Mouse (Mus musculus) left cerebral cortex, adult 2 months (tissue): ENCODE measurements around the gene Synm. TPM values are rescaled to one million over a fixed set of nuclear protein-coding genes. Genes with fewer than 3 reads are reported as not detected.

ENCODE experiments used
- DNase-seq, 2 experiments: peaks; one replicate each; pipeline ENCODE4 v3.0.0; 2021 to 2022; ENCODE audit warnings: low spot score in 2 of 2, mixed read lengths in 1 of 2; ENCODE audit errors: extremely low spot score in 1 of 2
- H3K27ac ChIP-seq: fragments of 200-600 bp; 2 replicates; pipeline ENCODE4 v1.8.1; 2022
- H3K4me3 ChIP-seq: fragments of 200-600 bp; 2 replicates; pipeline ENCODE4 v1.8.1; 2022
- CTCF ChIP-seq: fragments of 200-600 bp; IDR thresholded peaks from 2 replicates; pipeline ENCODE4 v1.8.1; 2022; ENCODE audit warnings: antibody characterized with exemption, mild to moderate bottlenecking, moderate library complexity
- intact Hi-C: fragments of 180-260 bp; cut with DNase I; formaldehyde crosslinking; loops from one replicate; pipeline ENCODE4 v1.15.1; 2025
- total RNA-seq, 2 experiments: library from RNA; stranded (reverse); gene quantifications; 2 replicates each; pipeline ENCODE4 v1.2.3; 2021

Gene Synm
- total RNA-seq, 2 experiments from 2014 or later, result 16.0 to 19.2 TPM

- intact Hi-C loops, result no loop called here
- DNase-seq, result no peak
- no peak overlapping the region for H3K4me3 ChIP-seq
- TF ChIP-seq CTCF, result no peak
- H3K27ac ChIP-seq, result no peak overlapping the region
Measured at GRCm38 (mm10) chr7:67776636-67777305, 17.2 kb upstream of the Synm start.

- H3K4me3 ChIP-seq, result no peak overlapping the region
- no peak for TF ChIP-seq CTCF
- no peak overlapping the region for H3K27ac ChIP-seq
- intact Hi-C loops, result no loop called here
- DNase-seq, result no peak
Measured at GRCm38 (mm10) chr7:67775623-67776022, 16.1 kb upstream of the Synm start.

- DNase-seq, result no peak
- intact Hi-C loops, result no loop called here
- H3K27ac ChIP-seq, result no peak overlapping the region
- no peak overlapping the region for H3K4me3 ChIP-seq
- no peak for TF ChIP-seq CTCF
Measured at GRCm38 (mm10) chr7:67772231-67772630, 12.7 kb upstream of the Synm start.

GRCm38 (mm10) chr7:67769487-67769886 lies 9.9 kb upstream of the Synm start:
- intact Hi-C loops, result no loop called here
- no peak for TF ChIP-seq CTCF
- Histone ChIP-seq H3K4me3 (no peak overlapping the region), H3K27ac (no peak overlapping the region)
- DNase-seq, result no peak

- intact Hi-C loops, result no loop called here
- no peak overlapping the region for H3K4me3 ChIP-seq
- no peak overlapping the region for H3K27ac ChIP-seq
- TF ChIP-seq CTCF, result no peak
- no peak for DNase-seq
Measured at GRCm38 (mm10) chr7:67768125-67768524, 8.6 kb upstream of the Synm start.

- intact Hi-C loops, result no loop called here
- no peak for TF ChIP-seq CTCF
- no peak overlapping the region for H3K27ac ChIP-seq
Measured at GRCm38 (mm10) chr7:67763625-67764024, 4.1 kb upstream of the Synm start.

GRCm38 (mm10) chr7:67758858-67759628 lies 499 bp downstream of the Synm start:
- TF ChIP-seq CTCF, result no peak; the same call in 1 of the 2 replicates
- peak; percentile 76 to 78 for DNase-seq
- peak overlapping the region; percentile 82 for H3K27ac ChIP-seq
- peak overlapping the region; percentile 65 for H3K4me3 ChIP-seq
- intact Hi-C loops, result loop anchor here (1.0 to 10.0 kb wide), 3 partner anchors 42 to 524 kb away; no protein-coding TSS in a partner anchor

More at GRCm38 (mm10) chr7:67763625-67764024, 4.1 kb upstream of the Synm start:
- DNase-seq, result no peak
- no peak overlapping the region for H3K4me3 ChIP-seq

- no peak for TF ChIP-seq CTCF
- DNase-seq, result no peak
- peak overlapping the region; percentile 65 for H3K4me3 ChIP-seq
- intact Hi-C loops, result loop anchor here (2.0 to 10.0 kb wide), 2 partner anchors 42 to 524 kb away; no protein-coding TSS in a partner anchor
- H3K27ac ChIP-seq, result peak overlapping the region; percentile 82
Measured at GRCm38 (mm10) chr7:67758506-67758857, 1.1 kb downstream of the Synm start.

- Histone ChIP-seq H3K27ac (no peak overlapping the region), H3K4me3 (no peak overlapping the region)
- no peak for TF ChIP-seq CTCF
- intact Hi-C loops, result loop anchor here (10.0 kb wide), 1 partner anchor 522 kb away; no protein-coding TSS in a partner anchor
- DNase-seq, result no peak
Measured at GRCm38 (mm10) chr7:67756636-67757035, 2.9 kb downstream of the Synm start.

GRCm38 (mm10) chr7:67755366-67755765 lies 4.2 kb downstream of the Synm start:
- no peak for DNase-seq
- intact Hi-C loops, result loop anchor here (10.0 kb wide), 1 partner anchor 521 kb away; no protein-coding TSS in a partner anchor
- Histone ChIP-seq H3K4me3 (no peak overlapping the region), H3K27ac (no peak overlapping the region)
- TF ChIP-seq CTCF, result no peak

GRCm38 (mm10) chr7:67754606-67755005 lies 4.9 kb downstream of the Synm start:
- Histone ChIP-seq H3K27ac (no peak overlapping the region), H3K4me3 (no peak overlapping the region)
- TF ChIP-seq CTCF, result no peak
- intact Hi-C loops, result loop anchor here (10.0 kb wide), 1 partner anchor 520 kb away; no protein-coding TSS in a partner anchor
- DNase-seq, result no peak
